Mouse (Mus musculus): ENCODE measurements around the gene Mrpl47. TPM values are rescaled to one million over a fixed set of nuclear protein-coding genes. Genes with fewer than 3 reads are reported as not detected.
A peak's percentile ranks its signal among the peaks of the same experiment; 100 is the strongest.
"Not testable (repeated sequence)": the region's sequence is repeated elsewhere in the genome, so short reads cannot be mapped to it uniquely, and the experiment has no call there.

Mrpl47 gene
- 30.2 and 33.4 TPM in 2 replicates for polyA plus RNA-seq (2015; fragmentation: Nextera tagmentation; extraction: Ambion mirVana)

DNA sequence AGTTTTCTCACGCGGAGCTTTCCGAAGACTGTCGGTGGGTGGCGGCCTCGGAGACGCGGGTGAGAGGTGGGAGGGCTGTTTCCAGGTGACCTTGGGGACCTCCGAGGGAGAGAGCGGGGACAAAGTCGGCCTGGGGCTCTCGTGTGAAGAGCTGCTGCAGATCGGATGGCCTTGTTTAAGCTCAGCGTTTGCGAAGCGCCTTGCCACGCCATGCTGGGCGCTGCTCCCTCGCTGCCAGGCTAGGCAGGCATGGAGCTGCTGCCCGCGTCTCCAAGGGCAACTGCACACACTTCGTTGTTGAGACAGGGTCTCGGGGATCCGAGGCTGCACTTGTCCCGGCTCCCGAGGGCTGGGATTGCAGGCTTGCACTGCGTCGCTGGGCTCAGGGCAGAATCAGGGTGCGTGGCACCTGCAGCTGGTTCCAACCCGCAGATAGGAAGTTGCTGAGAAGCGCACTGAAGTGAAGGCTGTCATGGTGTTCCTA, at the start of gene Mrpl47:
Gene Mrpl47 (minus strand): TSS at position 434 of the 484 bp plus-strand sequence.
- ATAC-seq (ENCODE audit: low FRiP score, low read depth) = peak; percentile 70
- H3K4me3 ChIP-seq = peak within 1 kb of the TSS; percentile 84
- H3K27ac ChIP-seq (replicated peaks) = peak within 1 kb of the TSS; percentile 91
- under 1% methylated on average over 31 of the region's 31 CpGs for WGBS
- peak within 1 kb of the TSS; percentile 80 for H3K9ac ChIP-seq
- H3K36me3 ChIP-seq = peaks cover 10% of the 10 kb centered on the region
- peaks cover 31% of the 10 kb centered on the region for H3K4me1 ChIP-seq (replicated peaks)
- H3K27me3 ChIP-seq = no peaks in the 10 kb centered on the region
- H3K9me3 ChIP-seq = no peaks in the 10 kb centered on the region
- H3K4me2 ChIP-seq = peak within 1 kb of the TSS; percentile 67

DNA sequence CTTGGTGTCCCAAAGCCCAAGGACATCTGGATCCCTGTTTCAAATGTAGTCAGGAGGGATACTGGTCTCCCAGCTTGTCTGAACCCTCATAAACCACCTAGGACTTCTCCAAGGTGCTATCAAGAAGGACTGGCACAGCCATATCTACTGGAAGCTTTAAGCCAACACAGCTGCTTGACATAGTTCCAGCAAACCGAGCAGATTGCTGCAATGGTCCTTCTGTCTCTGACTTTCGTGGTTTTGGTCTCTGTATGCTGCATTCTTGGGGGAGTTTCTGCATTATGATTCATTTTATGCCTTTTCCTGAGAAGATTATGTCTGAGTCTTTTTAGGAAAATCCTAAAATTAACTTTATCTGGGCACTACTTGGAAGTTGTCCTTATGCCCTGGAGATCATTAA, 33.4 kb upstream of the Mrpl47 start:
- no peaks in the 10 kb centered on the region for H3K36me3 ChIP-seq
- H3K27me3 ChIP-seq = no peaks in the 10 kb centered on the region
- 80% methylated on average over 2 of the region's 2 CpGs for WGBS
- H3K4me1 ChIP-seq (replicated peaks) = no peaks in the 10 kb centered on the region
- no peak overlapping the region for H3K4me2 ChIP-seq
- ATAC-seq (ENCODE audit: low FRiP score, low read depth) = no peak
- H3K27ac ChIP-seq (replicated peaks) = no peak overlapping the region
- no peak overlapping the region for H3K4me3 ChIP-seq
- H3K9me3 ChIP-seq = no peaks in the 10 kb centered on the region
- no peak overlapping the region for H3K9ac ChIP-seq

DNA sequence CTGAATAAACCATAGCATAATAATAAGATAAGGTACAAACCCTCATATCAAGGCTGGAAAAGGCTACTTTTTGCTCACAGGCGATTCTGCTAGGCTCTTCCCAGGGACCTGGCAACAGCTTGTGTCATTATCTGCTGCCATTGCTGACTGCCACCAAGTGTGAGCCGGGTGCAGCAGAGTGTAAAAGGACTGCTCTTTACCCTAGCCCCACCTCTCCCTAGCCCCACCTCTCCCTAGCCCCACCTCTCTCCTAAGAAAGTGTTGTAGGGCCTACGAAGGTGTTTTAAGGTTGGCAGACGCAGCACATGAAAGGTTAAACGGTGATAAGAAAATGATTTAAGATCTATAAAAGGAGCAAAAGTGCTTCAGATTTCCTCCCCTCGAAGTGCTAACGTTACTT, 26.5 kb upstream of the Mrpl47 start:
- no peaks in the 10 kb centered on the region for H3K27me3 ChIP-seq
- WGBS = 58% methylated on average over 7 of the region's 7 CpGs
- H3K27ac ChIP-seq (replicated peaks) = no peak overlapping the region
- no peak overlapping the region for H3K4me3 ChIP-seq
- no peak for ATAC-seq (ENCODE audit: low FRiP score, low read depth)
- H3K9me3 ChIP-seq = no peaks in the 10 kb centered on the region
- no peaks in the 10 kb centered on the region for H3K4me1 ChIP-seq (replicated peaks)
- no peak overlapping the region for H3K9ac ChIP-seq
- H3K4me2 ChIP-seq = no peak overlapping the region
- H3K36me3 ChIP-seq = no peaks in the 10 kb centered on the region

DNA sequence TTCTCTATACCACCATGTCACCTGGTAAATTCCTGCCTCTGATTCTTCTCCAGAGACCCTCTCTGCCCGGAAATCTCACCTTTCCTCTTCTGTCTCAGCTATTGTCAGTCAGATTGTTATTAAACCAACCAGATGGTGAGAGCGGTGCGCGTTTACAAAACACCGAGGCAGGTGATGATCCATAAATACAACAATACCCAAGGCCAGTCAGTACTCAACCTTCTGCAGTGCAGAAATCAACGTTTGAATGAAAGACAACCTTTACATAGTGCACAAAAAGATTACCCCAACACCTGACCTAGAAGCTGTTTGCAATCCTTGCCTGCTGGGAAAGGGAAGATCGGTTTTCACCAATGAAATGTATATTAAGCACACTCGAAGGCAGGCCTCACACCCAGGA, 25.6 kb upstream of the Mrpl47 start:
- Histone ChIP-seq H3K27me3 (no peaks in the 10 kb centered on the region), H3K27ac (replicated peaks) (no peak overlapping the region), H3K4me3 (no peak overlapping the region), H3K9ac (no peak overlapping the region), H3K4me1 (replicated peaks) (no peaks in the 10 kb centered on the region), H3K36me3 (no peaks in the 10 kb centered on the region), H3K9me3 (no peaks in the 10 kb centered on the region), H3K4me2 (no peak overlapping the region)
- no peak for ATAC-seq (ENCODE audit: low FRiP score, low read depth)
- 55% methylated on average over 8 of the region's 8 CpGs for WGBS

DNA sequence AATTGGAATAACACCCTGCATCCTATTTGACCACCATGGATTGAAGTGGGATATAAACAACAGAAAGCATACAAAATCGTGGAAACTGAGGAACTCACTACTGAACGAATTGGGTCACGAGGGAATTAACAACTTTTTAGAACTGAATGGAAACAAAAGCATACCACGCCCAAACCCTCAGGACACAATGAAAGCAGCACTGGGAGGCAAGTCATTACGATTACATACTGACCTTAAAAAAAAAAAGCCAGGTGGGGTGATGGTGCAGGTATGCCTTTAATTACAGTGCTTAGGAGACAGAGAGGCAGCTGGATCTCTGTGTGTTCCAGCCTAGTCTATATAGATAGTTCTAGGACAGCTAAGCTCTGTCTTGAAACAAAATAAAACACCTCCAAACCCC, 21.8 kb upstream of the Mrpl47 start:
- ATAC-seq (ENCODE audit: low FRiP score, low read depth) = no peak
- Histone ChIP-seq H3K36me3 (0 out of 2 replicates have a peak, but pooled peaks cover 8% of the 10 kb centered on the region), H3K27me3 (no peaks in the 10 kb centered on the region), H3K27ac (replicated peaks) (no peak overlapping the region), H3K4me2 (no peak overlapping the region), H3K9ac (no peak overlapping the region), H3K4me3 (no peak overlapping the region), H3K9me3 (no peaks in the 10 kb centered on the region), H3K4me1 (replicated peaks) (no peaks in the 10 kb centered on the region)
- 67% methylated on average over 5 of the region's 5 CpGs for WGBS

DNA sequence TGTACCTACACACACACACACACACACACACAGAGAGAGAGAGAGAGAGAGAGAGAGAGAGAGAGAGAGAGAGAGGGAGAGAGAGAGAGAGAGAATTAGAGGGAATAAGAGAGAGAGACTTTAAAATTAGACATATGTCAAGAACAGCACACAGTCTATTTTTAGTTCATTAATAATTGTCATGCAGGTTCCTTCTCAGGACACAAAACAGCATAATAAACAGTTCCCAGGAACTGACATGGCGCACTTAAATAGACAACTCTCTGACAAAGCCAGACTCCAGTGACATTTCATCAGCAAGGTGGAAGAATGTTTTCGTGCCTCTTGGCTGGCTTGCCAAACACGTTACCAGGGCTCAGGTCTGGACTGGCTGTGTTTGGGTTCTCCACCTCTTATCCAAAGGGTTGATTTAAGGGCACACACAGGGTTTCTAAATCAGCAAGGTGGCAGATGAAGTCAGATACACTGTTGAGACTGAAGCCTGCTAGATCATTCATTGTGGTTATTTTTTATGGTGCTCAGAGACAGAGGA, 17.0 kb upstream of the Mrpl47 start:
- Histone ChIP-seq H3K27ac (replicated peaks) (no peak overlapping the region), H3K36me3 (peaks cover 33% of the 10 kb centered on the region), H3K4me1 (replicated peaks) (no peaks in the 10 kb centered on the region), H3K4me3 (no peak overlapping the region), H3K27me3 (no peaks in the 10 kb centered on the region), H3K9ac (no peak overlapping the region), H3K9me3 (no peaks in the 10 kb centered on the region), H3K4me2 (no peak overlapping the region)
- ATAC-seq (ENCODE audit: low FRiP score, low read depth) = no peak
- WGBS = 89% methylated on average over 3 of the region's 3 CpGs

DNA sequence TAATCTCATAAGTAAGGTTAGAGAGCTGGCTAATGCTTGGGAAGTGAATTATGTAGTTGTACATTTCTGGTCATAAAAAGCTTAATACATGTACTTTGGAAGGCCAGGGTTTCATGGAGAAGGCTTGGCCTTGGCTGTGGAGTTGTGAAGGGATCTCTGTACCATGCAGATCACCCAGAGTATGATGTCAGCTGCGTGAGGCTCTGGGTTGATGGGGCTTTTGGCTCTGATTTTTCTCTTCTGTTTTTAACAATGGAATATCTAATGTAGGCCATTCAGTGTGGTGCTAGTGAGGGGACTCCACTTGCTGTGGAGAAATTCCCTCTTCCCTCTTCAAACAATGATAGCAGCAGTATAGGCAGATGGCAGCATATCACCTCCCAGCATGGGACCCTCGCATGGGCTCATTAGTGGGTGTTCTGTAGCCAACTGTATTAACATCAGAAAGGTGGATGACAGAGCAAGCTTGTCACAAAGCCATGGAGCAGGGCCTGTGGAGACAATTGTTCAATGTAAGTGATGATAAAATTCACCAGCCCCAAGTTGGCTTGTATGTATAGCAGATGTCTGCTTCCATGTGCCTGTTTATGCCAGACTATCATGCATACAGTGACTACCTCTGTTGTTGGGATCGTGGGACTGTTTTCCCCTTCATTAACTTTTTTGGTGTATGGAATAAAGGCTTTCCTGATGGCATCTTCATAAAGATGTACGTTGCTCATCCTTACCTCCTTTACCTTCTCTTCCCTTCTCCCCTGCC, 12.6 kb upstream of the Mrpl47 start:
- peaks cover 58% of the 10 kb centered on the region for H3K36me3 ChIP-seq

DNA sequence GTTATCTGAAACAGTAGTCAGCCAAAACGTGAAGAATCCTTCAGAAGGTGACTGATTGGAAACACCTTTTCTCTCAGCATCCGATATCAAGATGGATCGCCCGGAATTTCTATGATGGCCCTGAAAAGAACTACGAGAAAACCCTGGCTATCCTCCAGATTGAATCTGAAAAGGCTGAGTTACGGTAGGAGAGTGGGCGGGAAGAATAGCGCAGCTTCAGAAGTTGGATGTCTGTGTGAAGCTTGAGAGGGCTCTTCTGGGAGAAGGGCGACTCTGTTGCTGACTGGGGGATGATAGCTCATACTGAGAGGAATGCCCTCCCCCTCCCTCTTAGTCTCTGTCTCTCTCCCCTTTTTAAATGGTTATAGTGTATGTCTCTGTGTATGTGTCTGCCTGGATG, 11.0 kb upstream of the Mrpl47 start:
- Histone ChIP-seq H3K4me2 (no peak overlapping the region), H3K9me3 (no peaks in the 10 kb centered on the region)

More for the DNA sequence above, 12.6 kb upstream of the Mrpl47 start:
- H3K27ac ChIP-seq (replicated peaks) = no peak overlapping the region; the same call in 1 of the 2 replicates
- peak; percentile 87 for ATAC-seq (ENCODE audit: low FRiP score, low read depth)
- no peak overlapping the region for H3K4me3 ChIP-seq
- H3K9ac ChIP-seq = no peak overlapping the region
- H3K4me2 ChIP-seq = no peak overlapping the region
- no peaks in the 10 kb centered on the region for H3K27me3 ChIP-seq
- H3K4me1 ChIP-seq (replicated peaks) = no peaks in the 10 kb centered on the region
- WGBS = 79% methylated on average over 4 of the region's 4 CpGs
- no peaks in the 10 kb centered on the region for H3K9me3 ChIP-seq

DNA sequence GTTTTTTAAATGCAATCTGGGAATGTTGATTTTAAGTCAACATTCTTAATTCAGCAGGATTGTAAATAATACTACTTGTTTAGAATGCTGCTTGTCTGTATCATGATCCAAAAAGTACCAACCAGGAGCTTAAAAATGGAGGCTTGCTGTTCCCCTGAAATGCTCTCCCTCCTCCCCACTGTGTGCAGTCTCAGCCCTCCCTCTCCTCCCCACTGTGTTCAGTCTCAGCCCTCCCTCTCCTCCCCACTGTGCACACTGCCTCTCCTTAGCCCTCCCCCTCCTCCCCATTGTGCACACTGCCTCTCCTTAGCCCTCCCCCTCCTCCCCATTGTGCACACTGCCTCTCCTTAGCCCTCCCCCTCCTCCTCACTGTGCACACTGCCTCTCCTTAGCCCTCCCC, 8.0 kb upstream of the Mrpl47 start:
- H3K9me3 ChIP-seq; H3K4me3 ChIP-seq; ATAC-seq (ENCODE audit: low FRiP score, low read depth); H3K27me3 ChIP-seq; H3K27ac ChIP-seq (replicated peaks); H3K4me1 ChIP-seq (replicated peaks); H3K9ac ChIP-seq; H3K4me2 ChIP-seq: not testable (repeated sequence)
- peaks cover 40% of the 10 kb centered on the region for H3K36me3 ChIP-seq

More for the DNA sequence above, 11.0 kb upstream of the Mrpl47 start:
- H3K4me1 ChIP-seq (replicated peaks) = no peaks in the 10 kb centered on the region
- no peak for ATAC-seq (ENCODE audit: low FRiP score, low read depth)
- H3K27me3 ChIP-seq = no peaks in the 10 kb centered on the region
- 89% methylated on average over 9 of the region's 9 CpGs for WGBS
- H3K36me3 ChIP-seq = peaks cover 52% of the 10 kb centered on the region
- no peak overlapping the region for H3K4me3 ChIP-seq
- H3K9ac ChIP-seq = no peak overlapping the region
- no peak overlapping the region for H3K27ac ChIP-seq (replicated peaks)

DNA sequence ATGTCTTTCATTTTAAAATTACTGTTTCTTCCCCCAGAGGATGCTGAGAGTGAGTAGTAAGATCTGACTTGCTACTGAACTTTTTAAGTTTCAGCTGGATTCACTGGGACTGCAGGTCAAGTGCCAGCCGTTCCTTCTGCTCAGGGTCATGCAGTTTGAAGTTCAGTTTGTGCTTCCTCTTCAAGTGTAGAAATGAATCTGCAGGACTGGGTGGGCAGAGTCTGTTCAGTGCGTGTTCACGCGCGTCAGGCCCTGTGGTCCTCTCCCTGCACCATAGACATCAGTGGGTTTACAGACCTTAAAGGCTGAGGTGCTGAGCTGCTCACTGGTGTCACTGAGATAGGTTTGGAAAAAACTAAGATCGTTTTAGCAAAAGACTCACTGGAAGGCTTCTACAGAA, 7.6 kb upstream of the Mrpl47 start:
- WGBS = 97% methylated on average over 6 of the region's 6 CpGs
- Histone ChIP-seq H3K27ac (replicated peaks) (no peak overlapping the region), H3K9me3 (no peaks in the 10 kb centered on the region), H3K27me3 (no peaks in the 10 kb centered on the region), H3K4me3 (no peak overlapping the region), H3K4me1 (replicated peaks) (no peaks in the 10 kb centered on the region), H3K4me2 (no peak overlapping the region), H3K36me3 (peaks cover 40% of the 10 kb centered on the region), H3K9ac (no peak overlapping the region)
- no peak for ATAC-seq (ENCODE audit: low FRiP score, low read depth)

DNA sequence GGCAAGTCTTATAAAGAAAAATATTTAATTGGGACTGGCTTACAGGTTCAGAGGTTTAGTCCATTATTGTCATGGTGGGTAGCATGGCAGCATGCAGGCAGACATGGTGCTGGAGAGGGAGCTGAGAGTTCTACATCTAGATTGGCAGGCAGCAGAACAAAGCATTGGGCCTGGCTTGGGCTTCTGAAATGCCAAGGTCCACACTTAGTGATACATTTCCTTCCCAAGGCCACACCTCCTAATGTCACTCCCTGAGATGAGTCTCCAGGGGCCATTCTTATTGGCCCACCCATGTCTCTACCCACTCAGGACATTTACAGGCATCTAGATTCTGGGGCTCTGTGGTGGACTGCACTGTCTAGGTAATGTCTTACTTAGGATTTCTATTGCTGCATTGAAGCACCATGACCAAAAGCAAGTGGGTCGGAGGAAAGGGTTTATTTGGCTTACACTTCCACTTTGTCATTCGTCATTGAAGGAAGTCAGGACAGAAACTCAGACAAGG, 4.9 kb upstream of the Mrpl47 start:
- Histone ChIP-seq H3K36me3 (peaks cover 25% of the 10 kb centered on the region), H3K27ac (replicated peaks) (no peak overlapping the region), H3K4me1 (replicated peaks) (peaks cover 21% of the 10 kb centered on the region), H3K9me3 (no peaks in the 10 kb centered on the region), H3K4me3 (no peak overlapping the region), H3K4me2 (no peak overlapping the region), H3K27me3 (no peaks in the 10 kb centered on the region), H3K9ac (no peak overlapping the region)
- ATAC-seq (ENCODE audit: low FRiP score, low read depth) = no peak
- whole genome bisulfite sequencing = 88% methylated on average over 2 of the region's 2 CpGs

DNA sequence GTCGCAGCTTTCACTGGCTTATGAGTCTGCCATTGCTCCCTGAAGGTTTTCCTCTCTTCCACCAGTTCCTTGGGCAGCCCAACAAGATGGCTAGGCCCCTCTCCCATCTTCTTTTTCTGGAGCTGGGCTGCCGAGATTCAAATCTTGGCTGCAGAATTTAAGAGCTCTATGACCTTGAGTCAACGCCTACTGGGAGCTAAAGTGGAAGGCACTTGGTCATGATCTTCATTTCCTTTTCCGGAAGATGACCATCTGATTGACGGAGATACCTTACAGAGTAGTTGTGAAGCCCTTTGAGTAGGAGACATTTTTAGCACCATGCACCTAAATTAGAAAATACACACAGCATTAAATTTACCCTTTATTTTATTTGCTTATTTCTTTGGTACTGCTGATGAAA, 1.1 kb upstream of the Mrpl47 start:
- Histone ChIP-seq H3K4me3 (peak overlapping the region; percentile 84; the same call in 1 of the 2 replicates), H3K4me2 (no peak overlapping the region), H3K4me1 (replicated peaks) (peaks cover 31% of the 10 kb centered on the region), H3K27ac (replicated peaks) (no peak overlapping the region), H3K36me3 (peaks cover 10% of the 10 kb centered on the region; the same call in 1 of the 2 replicates), H3K27me3 (no peaks in the 10 kb centered on the region), H3K9ac (no peak overlapping the region), H3K9me3 (no peaks in the 10 kb centered on the region)
- WGBS = 88% methylated on average over 5 of the region's 5 CpGs
- ATAC-seq (ENCODE audit: low FRiP score, low read depth) = no peak

Measured in hindbrain, embryonic 15.5 days (tissue).